Mouse (Mus musculus) lung, embryonic 14.5 days (tissue): ENCODE results near the gene Slc35d2. TPM values are rescaled to one million over a fixed set of nuclear protein-coding genes. Genes with fewer than 3 reads are reported as not detected.
"Not testable (repeated sequence)": the region's sequence is repeated elsewhere in the genome, so short reads cannot be mapped to it uniquely, and the experiment has no call there.

Experiments used
- ATAC-seq: fragments of 200-750 bp; cut with Nextera tagmentation; 2 replicates; pipeline ENCODE4 v1.8.0; 2017; ENCODE audit warnings: mild to moderate bottlenecking, moderate TSS enrichment, moderate library complexity; ENCODE audit not compliant: insufficient read depth
- DNase-seq: peaks from one replicate; pipeline ENCODE4 v3.0.0-alpha.2; 2015
- H3K27ac ChIP-seq: fragments of 300-500 bp; sonication (generic); 2 replicates; pipeline ENCODE4 v1.5.1; 2014; ENCODE audit warnings: low read depth, mild to moderate bottlenecking, moderate library complexity
- H3K27me3 ChIP-seq: fragments of 300-500 bp; sonication (generic); 2 replicates; pipeline ENCODE4 v1.6.1; 2014; ENCODE audit warnings: low read length, control low read depth; ENCODE audit not compliant: insufficient read depth
- H3K36me3 ChIP-seq: fragments of 300-500 bp; sonication (generic); 2 replicates; pipeline ENCODE4 v1.6.1; 2014; ENCODE audit warnings: control low read depth; ENCODE audit not compliant: insufficient read depth
- H3K4me1 ChIP-seq: fragments of 300-500 bp; sonication (generic); 2 replicates; pipeline ENCODE4 v1.6.1; 2014; ENCODE audit warnings: antibody characterized with exemption, control low read depth; ENCODE audit not compliant: insufficient read depth
- H3K4me2 ChIP-seq: fragments of 300-500 bp; sonication (generic); 2 replicates; pipeline ENCODE4 v1.6.1; 2014; ENCODE audit warnings: mild to moderate bottlenecking
- H3K4me3 ChIP-seq: fragments of 300-500 bp; sonication (generic); 2 replicates; pipeline ENCODE4 v1.5.1; 2014; ENCODE audit warnings: low read depth, low read length
- H3K9ac ChIP-seq: fragments of 300-500 bp; sonication (generic); 2 replicates; pipeline ENCODE4 v1.6.1; 2014
- H3K9me3 ChIP-seq: fragments of 300-500 bp; sonication (generic); 2 replicates; pipeline ENCODE4 v1.6.1; 2016; ENCODE audit warnings: low read depth, low read length, control low read depth
- CTCF ChIP-seq: IDR thresholded peaks from 2 replicates; pipeline ENCODE4 v1.5.1; 2016; ENCODE audit warnings: antibody characterized with exemption, low read depth
- WGBS: fragments of 180-500 bp; shearing (Covaris S2); extraction: QIAGEN DNeasy Blood & Tissue Kit; methylation state at CpG from one replicate; pipeline ENCODE4 v1.1.7; 2014; 5-methylcytosine and 5-hydroxymethylcytosine counted together
- polyA plus RNA-seq: library from polyadenylated mRNA; unstranded; fragments of >200 nt; fragmentation: Nextera tagmentation; extraction: Ambion mirVana; gene quantifications from 2 replicates; pipeline ENCODE4 v1.2.1, GENCODE M21; 2014

Slc35d2 gene
- polyA plus RNA-seq, 1 experiment from 2014 or later = 4.4 TPM

DNA sequence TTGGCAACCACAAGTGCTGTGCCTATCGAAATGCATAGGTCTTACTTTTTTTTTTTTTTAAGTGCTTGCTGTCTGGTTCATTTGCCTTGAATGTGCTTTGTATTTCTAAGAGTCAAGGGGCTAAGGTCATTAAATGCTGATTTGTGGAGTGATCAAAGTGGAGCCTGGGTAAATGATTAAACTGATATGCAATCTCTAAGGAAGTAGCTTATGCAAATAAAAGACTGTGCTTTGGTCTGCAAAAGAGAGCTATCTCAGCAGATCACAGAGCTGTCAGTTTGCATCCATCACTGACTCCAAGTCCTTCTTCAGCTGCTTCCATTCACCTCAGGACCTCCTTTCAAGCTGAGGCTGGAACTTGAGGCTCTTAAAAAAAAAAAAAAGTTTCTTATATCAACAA is 75.2 kb downstream of the Slc35d2 start:
- H3K9ac ChIP-seq = no peak overlapping the region
- 42% methylated on average over 1 of the region's 1 CpGs for WGBS
- peak; percentile 41 for DNase-seq
- H3K27me3 ChIP-seq = no peaks in the 10 kb centered on the region
- no peak for TF ChIP-seq CTCF
- no peak overlapping the region for H3K27ac ChIP-seq
- no peaks in the 10 kb centered on the region for H3K4me1 ChIP-seq
- no peak overlapping the region for H3K4me2 ChIP-seq
- peak; percentile 24; the same call in 1 of the 2 replicates for ATAC-seq
- H3K36me3 ChIP-seq = no peaks in the 10 kb centered on the region
- H3K9me3 ChIP-seq = peaks cover 3% of the 10 kb centered on the region; the same call in 1 of the 2 replicates
- no peak overlapping the region for H3K4me3 ChIP-seq

DNA sequence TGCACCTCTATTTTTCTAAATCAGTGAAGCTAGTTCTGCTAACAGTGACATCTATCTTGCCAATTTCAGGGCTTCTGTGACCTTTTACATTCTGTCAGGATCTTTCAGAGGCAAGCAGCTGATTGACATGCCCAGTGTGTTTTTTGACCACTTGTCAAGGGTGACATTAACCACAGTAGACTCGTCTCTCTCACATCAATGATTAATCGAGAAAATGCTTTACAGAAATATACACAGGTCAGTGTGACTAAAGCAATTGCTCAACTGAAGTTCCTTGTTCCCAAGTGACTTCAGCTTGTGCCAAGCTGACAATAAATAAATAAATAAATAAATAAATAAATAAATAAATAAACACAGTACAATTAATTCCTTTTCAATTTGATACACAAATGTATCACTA is 76.9 kb downstream of the Slc35d2 start:
- H3K4me1 ChIP-seq, H3K9me3 ChIP-seq, H3K9ac ChIP-seq, ATAC-seq, H3K4me3 ChIP-seq, H3K27ac ChIP-seq, H3K4me2 ChIP-seq, H3K27me3 ChIP-seq, H3K36me3 ChIP-seq, DNase-seq: not testable (repeated sequence)
- WGBS = 74% methylated on average over 2 of the region's 2 CpGs

DNA sequence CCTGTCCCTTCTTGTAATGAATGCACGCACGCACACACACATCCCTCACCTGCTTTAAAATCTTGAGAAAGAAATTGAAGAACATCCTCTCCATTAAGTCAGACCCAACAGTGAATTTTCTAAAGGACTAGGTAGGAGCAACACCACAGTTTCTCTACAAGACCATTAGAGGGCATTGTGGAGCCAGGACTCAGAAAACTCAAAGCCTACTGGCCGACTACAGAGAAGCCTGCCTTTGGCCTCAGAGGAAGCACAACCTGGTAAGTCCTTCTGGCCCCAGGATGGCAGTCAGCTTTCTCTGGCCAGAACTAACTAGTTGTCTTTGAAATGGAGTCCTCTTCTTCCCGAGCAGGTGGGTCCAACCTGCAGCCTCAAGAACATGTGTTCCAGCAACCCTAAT is 78.3 kb downstream of the Slc35d2 start:
- peak; percentile 59 for DNase-seq

DNA sequence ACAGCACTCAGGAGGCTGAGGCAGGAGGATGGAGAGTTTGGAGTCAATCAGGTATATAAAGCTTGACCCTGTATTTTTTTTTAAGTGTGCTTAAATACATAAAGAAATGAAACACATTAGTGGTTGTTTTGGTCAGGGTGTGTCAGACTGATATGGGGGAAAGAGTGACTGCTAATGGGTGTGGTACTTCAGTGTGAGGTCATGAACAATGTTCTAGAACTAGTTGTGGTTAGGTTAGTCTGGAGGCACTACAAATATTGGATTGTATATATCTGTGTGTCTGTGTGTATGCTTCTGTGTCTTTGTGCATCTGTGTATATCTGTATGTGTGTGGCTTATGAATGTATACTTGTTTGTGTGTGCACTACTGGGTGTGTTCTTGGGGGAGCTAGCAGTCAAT is 79.6 kb downstream of the Slc35d2 start:
- no peak for DNase-seq
- ATAC-seq = no peak
- Histone ChIP-seq H3K9ac (no peak overlapping the region), H3K9me3 (peaks cover 3% of the 10 kb centered on the region; the same call in 1 of the 2 replicates), H3K27ac (no peak overlapping the region), H3K4me3 (no peak overlapping the region), H3K36me3 (no peaks in the 10 kb centered on the region), H3K4me1 (no peaks in the 10 kb centered on the region), H3K27me3 (no peaks in the 10 kb centered on the region), H3K4me2 (no peak overlapping the region)
- TF ChIP-seq CTCF = no peak

More for the DNA sequence above, 78.3 kb downstream of the Slc35d2 start:
- H3K4me2 ChIP-seq = no peak overlapping the region
- 68% methylated on average over 4 of the region's 4 CpGs for WGBS
- no peaks in the 10 kb centered on the region for H3K4me1 ChIP-seq
- peaks cover 3% of the 10 kb centered on the region; the same call in 1 of the 2 replicates for H3K9me3 ChIP-seq
- no peak overlapping the region for H3K9ac ChIP-seq
- H3K27ac ChIP-seq = no peak overlapping the region
- H3K36me3 ChIP-seq = no peaks in the 10 kb centered on the region
- TF ChIP-seq CTCF = peak; percentile 44
- ATAC-seq = no peak
- no peak overlapping the region for H3K4me3 ChIP-seq
- H3K27me3 ChIP-seq = no peaks in the 10 kb centered on the region

DNA sequence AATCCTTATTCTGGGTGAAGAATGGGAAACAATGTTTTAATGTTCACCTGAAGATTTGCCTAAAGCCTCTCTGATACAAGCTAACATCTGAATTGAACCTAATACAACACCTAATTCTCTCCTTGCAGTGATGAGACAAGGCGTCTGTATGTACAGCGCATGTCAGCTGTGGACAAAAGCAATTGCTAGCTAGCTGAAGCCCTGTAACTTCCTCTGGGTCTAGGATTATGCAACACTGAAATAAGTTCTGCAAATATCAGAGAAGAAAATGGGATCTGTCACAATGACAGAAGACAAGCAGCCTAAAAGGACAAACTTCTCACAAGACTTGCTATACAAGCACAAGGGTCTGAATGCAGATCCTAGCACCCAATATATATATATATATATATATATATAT is 80.7 kb downstream of the Slc35d2 start:
- no peak overlapping the region for H3K9ac ChIP-seq
- whole genome bisulfite sequencing = 83% methylated on average over 2 of the region's 2 CpGs
- ATAC-seq = no peak

More for the DNA sequence above, 80.7 kb downstream of the Slc35d2 start:
- Histone ChIP-seq H3K4me1 (no peaks in the 10 kb centered on the region), H3K27me3 (no peaks in the 10 kb centered on the region), H3K4me3 (no peak overlapping the region), H3K4me2 (no peak overlapping the region), H3K27ac (no peak overlapping the region), H3K36me3 (no peaks in the 10 kb centered on the region), H3K9me3 (no peaks in the 10 kb centered on the region)
- no peak for DNase-seq
- TF ChIP-seq CTCF = no peak

Other genes starting within 250 kb of the Slc35d2 start
- gene Hsd17b3, start 40.1 kb downstream of the Slc35d2 start, polyA plus RNA-seq = not detected in 2 replicates
- gene Zfp367, start 23.8 kb upstream of the Slc35d2 start, polyA plus RNA-seq = 29.5 and 33.6 TPM in 2 replicates
- gene Habp4, start 32.5 kb upstream of the Slc35d2 start, polyA plus RNA-seq = 28.5 and 30.1 TPM in 2 replicates
- gene Cdc14b, start 145.9 kb upstream of the Slc35d2 start, polyA plus RNA-seq = 17.1 and 20.3 TPM in 2 replicates
- gene Aaed1, start 183.3 kb upstream of the Slc35d2 start, polyA plus RNA-seq = 50.1 and 51.9 TPM in 2 replicates
- gene Ctsl, start 241.5 kb upstream of the Slc35d2 start, polyA plus RNA-seq = 130 and 141 TPM in 2 replicates